Mouse (Mus musculus) erythroblast, embryonic 14.5 days (primary cell): ENCODE results near the gene Bcr.

ENCODE experiments used
- GATA1 ChIP-seq: IDR thresholded peaks from 2 replicates; pipeline ENCODE4 v1.6.1; 2012; ENCODE audit warnings: low read length, inconsistent platforms, mixed read lengths
- TAL1 ChIP-seq: IDR thresholded peaks from 3 replicates; pipeline ENCODE4 v1.6.1; 2012; ENCODE audit warnings: low read length, inconsistent platforms, mixed read lengths

- TF ChIP-seq GATA1: no peak
- no peak for TF ChIP-seq TAL1
Measured at GRCm38 (mm10) chr10:75173712-75174111, 113.3 kb downstream of the Bcr start.
